9 mouse cellular contexts compared by ENCODE assay signal in the genomic region with DNA sequence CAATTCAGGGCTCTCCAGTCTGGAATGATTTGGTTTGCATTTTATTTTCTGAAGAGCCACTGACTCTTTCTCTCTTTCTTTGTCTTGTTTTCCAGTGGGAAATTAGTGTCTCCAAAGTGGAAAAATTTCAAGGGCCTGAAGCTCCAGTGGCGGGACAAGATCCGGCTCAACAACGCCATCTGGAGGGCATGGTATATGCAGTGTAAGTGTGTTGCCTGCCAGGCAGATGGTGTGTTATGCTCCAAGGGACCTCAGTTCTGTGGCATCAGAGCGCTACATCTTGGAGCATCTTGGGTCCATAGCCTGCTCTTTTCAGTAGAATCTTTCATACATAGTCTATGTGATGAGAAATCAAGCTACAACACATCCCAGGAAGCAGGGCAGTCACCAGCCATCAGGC. TPM values are rescaled to one million over a fixed set of nuclear protein-coding genes. Genes with fewer than 3 reads are reported as not detected.
DNase-seq lines count a peak whose midpoint lies in the region; ATAC-seq and TF ChIP-seq lines count a peak whose summit lies in the region.
"Had no signal": no experiment of that assay in that cellular context is flagged by ENCODE, and none has a peak within 500 bp of the region (broad histone marks: within the 10 kb centered on the region; RNA-seq: fewer than 3 reads in every experiment).

No protein-coding gene starts in this region.

- no peak overlapping the region for H3K27ac ChIP-seq in hindbrain, embryonic 10.5 days
- no peak overlapping the region for H3K27ac ChIP-seq in hindbrain, embryonic 13.5 days
- no peak overlapping the region for H3K27ac ChIP-seq in midbrain, postnatal 0 days (ENCODE audit: low read depth, low read length)
- no peak overlapping the region for H3K27ac ChIP-seq in midbrain, embryonic 16.5 days (ENCODE audit: low read length)
- H3K27ac ChIP-seq in bone marrow macrophage, adult 2 months (ENCODE audit: insufficient read depth, low read depth, low read length): no peak overlapping the region

- peak; percentile 13 for DNase-seq in hindbrain, embryonic 10.5 days (ENCODE audit: low spot score)
- DNase-seq in midbrain, postnatal 0 days (ENCODE audit: low spot score): peak; percentile 47
- peak; percentile 38 for DNase-seq in lung, postnatal 14 days
- DNase-seq in frontal cortex, postnatal 10 days (ENCODE audit: low spot score in 2 of 2): no peak
- no peak for DNase-seq in thymus, postnatal 14 days

- TF ChIP-seq CTCF in midbrain, postnatal 0 days (IDR thresholded peaks at IDR 0.05): peak; percentile 54
- TF ChIP-seq CTCF in bone marrow macrophage, adult 2 months (IDR thresholded peaks at IDR 0.05; ENCODE audit: low read depth, low read length): 0 out of 2 replicates have a peak, but pooled peaks have one; percentile 22

- WGBS in hindbrain, embryonic 10.5 days: 80% methylated on average over 4 of the region's 4 CpGs
- WGBS in hindbrain, embryonic 13.5 days: 81% methylated on average over 4 of the region's 4 CpGs
- 81% methylated on average over 4 of the region's 4 CpGs for WGBS in midbrain, postnatal 0 days
- 75% methylated on average over 4 of the region's 4 CpGs for WGBS in midbrain, embryonic 16.5 days

- ATAC-seq in hindbrain, embryonic 13.5 days (ENCODE audit: low FRiP score): no peak
- no peak for ATAC-seq in midbrain, postnatal 0 days (ENCODE audit: low FRiP score)
- ATAC-seq in midbrain, embryonic 16.5 days: no peak
- ATAC-seq: forebrain, embryonic 16.5 days had no signal

- no peak for TF ChIP-seq POLR2A in bone marrow macrophage, adult 2 months (IDR thresholded peaks at IDR 0.05; ENCODE audit: borderline replicate concordance, low read depth, low read length)

- H3K36me3 ChIP-seq in hindbrain, embryonic 10.5 days: peaks cover 32% of the 10 kb centered on the region
- H3K36me3 ChIP-seq in hindbrain, embryonic 13.5 days: peaks cover 35% of the 10 kb centered on the region
- H3K36me3 ChIP-seq in midbrain, postnatal 0 days (ENCODE audit: insufficient read depth, low read length): peaks cover 18% of the 10 kb centered on the region
- H3K36me3 ChIP-seq in midbrain, embryonic 16.5 days (ENCODE audit: control insufficient read depth, insufficient read depth, low read length): peaks cover 15% of the 10 kb centered on the region

- no peak overlapping the region for H3K9ac ChIP-seq in hindbrain, embryonic 13.5 days
- H3K9ac ChIP-seq in midbrain, postnatal 0 days (replicated peaks; ENCODE audit: low read length, poor library complexity, severe bottlenecking): no peak overlapping the region
- no peak overlapping the region for H3K9ac ChIP-seq in midbrain, embryonic 16.5 days (ENCODE audit: low read depth, low read length)

- H3K27me3 ChIP-seq in hindbrain, embryonic 10.5 days (ENCODE audit: insufficient read depth, poor library complexity, severe bottlenecking): no peaks in the 10 kb centered on the region
- H3K27me3 ChIP-seq in hindbrain, embryonic 13.5 days: no peaks in the 10 kb centered on the region
- H3K27me3 ChIP-seq in midbrain, postnatal 0 days (ENCODE audit: insufficient read depth, low read length): no peaks in the 10 kb centered on the region
- H3K27me3 ChIP-seq in midbrain, embryonic 16.5 days (ENCODE audit: control insufficient read depth, insufficient read depth, low read depth, low read length): no peaks in the 10 kb centered on the region

- no peak overlapping the region for H3K4me3 ChIP-seq in hindbrain, embryonic 10.5 days
- no peak overlapping the region for H3K4me3 ChIP-seq in hindbrain, embryonic 13.5 days
- H3K4me3 ChIP-seq in midbrain, postnatal 0 days (ENCODE audit: low read depth, low read length): no peak overlapping the region
- no peak overlapping the region for H3K4me3 ChIP-seq in midbrain, embryonic 16.5 days (ENCODE audit: low read depth, low read length)
- H3K4me3 ChIP-seq in bone marrow macrophage, adult 2 months (ENCODE audit: insufficient read depth, low read length): no peak overlapping the region

- H3K4me1 ChIP-seq in hindbrain, embryonic 10.5 days (replicated peaks): peaks cover 12% of the 10 kb centered on the region
- H3K4me1 ChIP-seq in hindbrain, embryonic 13.5 days (replicated peaks): peaks cover 12% of the 10 kb centered on the region
- no peaks in the 10 kb centered on the region for H3K4me1 ChIP-seq in midbrain, postnatal 0 days (ENCODE audit: insufficient read depth, low read length)
- H3K4me1 ChIP-seq in midbrain, embryonic 16.5 days (ENCODE audit: control insufficient read depth, insufficient read depth, low read length): peaks cover 5% of the 10 kb centered on the region
- peaks cover 12% of the 10 kb centered on the region for H3K4me1 ChIP-seq in bone marrow macrophage, adult 2 months (ENCODE audit: control insufficient read depth, insufficient read depth, low read length)

- no peak overlapping the region for H3K4me2 ChIP-seq in hindbrain, embryonic 13.5 days
- H3K4me2 ChIP-seq in midbrain, postnatal 0 days (ENCODE audit: low read depth, low read length, poor library complexity, severe bottlenecking): no peak overlapping the region
- H3K4me2 ChIP-seq in midbrain, embryonic 16.5 days (ENCODE audit: low read length): no peak overlapping the region

- H3K9me3 ChIP-seq in hindbrain, embryonic 10.5 days: no peaks in the 10 kb centered on the region
- H3K9me3 ChIP-seq in hindbrain, embryonic 13.5 days: no peaks in the 10 kb centered on the region
- H3K9me3 ChIP-seq in midbrain, postnatal 0 days (ENCODE audit: low read length): no peaks in the 10 kb centered on the region
- no peaks in the 10 kb centered on the region for H3K9me3 ChIP-seq in midbrain, embryonic 16.5 days (replicated peaks; ENCODE audit: control insufficient read depth, low read length, poor library complexity, severe bottlenecking)

RNA-seq across cellular contexts. Expression of a gene that starts 45.3 kb away (rescaled TPM):
- 18.0 and 18.8 TPM in 2 replicates for polyA plus RNA-seq in hindbrain, embryonic 10.5 days (2016; fragmentation: Nextera tagmentation; extraction: Ambion mirVana)
- polyA plus RNA-seq in hindbrain, embryonic 13.5 days (2015; fragmentation: Nextera tagmentation; extraction: Ambion mirVana): 18.4 and 19.5 TPM in 2 replicates
- total RNA-seq in midbrain, postnatal 0 days (2014; rRNA removed): 16.6 and 17.9 TPM in 2 replicates
- 9.8 and 11.3 TPM in 2 replicates for polyA plus RNA-seq in midbrain, postnatal 0 days (2015; fragmentation: Nextera tagmentation; extraction: Ambion mirVana)
- 15.5 and 19.0 TPM in 2 replicates for polyA plus RNA-seq in midbrain, embryonic 16.5 days (2015; fragmentation: Nextera tagmentation; extraction: Ambion mirVana)
- 41.0 and 44.8 TPM in 2 replicates for polyA plus RNA-seq in bone marrow macrophage, adult 2 months (2012; ENCODE audit: insufficient read depth, insufficient read length, missing spikeins)

RNA-seq across cellular contexts. Expression of a gene that starts 49.2 kb away (rescaled TPM):
- 0.07 and 0.31 TPM in 2 replicates for polyA plus RNA-seq in hindbrain, embryonic 10.5 days (2016; fragmentation: Nextera tagmentation; extraction: Ambion mirVana)
- polyA plus RNA-seq in hindbrain, embryonic 13.5 days (2015; fragmentation: Nextera tagmentation; extraction: Ambion mirVana): 0.16 and 0.22 TPM in 2 replicates
- total RNA-seq in midbrain, postnatal 0 days (2014; rRNA removed): 0.61 and 0.77 TPM in 2 replicates
- 1.2 and 1.3 TPM in 2 replicates for polyA plus RNA-seq in midbrain, postnatal 0 days (2015; fragmentation: Nextera tagmentation; extraction: Ambion mirVana)
- polyA plus RNA-seq in midbrain, embryonic 16.5 days (2015; fragmentation: Nextera tagmentation; extraction: Ambion mirVana): 0.76 and 1.4 TPM in 2 replicates
- polyA plus RNA-seq in bone marrow macrophage, adult 2 months (2012; ENCODE audit: insufficient read depth, insufficient read length, missing spikeins): not detected in 2 replicates

RNA-seq across cellular contexts. Expression of a gene that starts 49.3 kb away (rescaled TPM):
- polyA plus RNA-seq in hindbrain, embryonic 10.5 days (2016; fragmentation: Nextera tagmentation; extraction: Ambion mirVana): not detected in 2 replicates
- polyA plus RNA-seq in hindbrain, embryonic 13.5 days (2015; fragmentation: Nextera tagmentation; extraction: Ambion mirVana): not detected in 2 replicates
- not detected in 2 replicates for total RNA-seq in midbrain, postnatal 0 days (2014; rRNA removed)
- not detected in 2 replicates for polyA plus RNA-seq in midbrain, postnatal 0 days (2015; fragmentation: Nextera tagmentation; extraction: Ambion mirVana)
- not detected in 2 replicates for polyA plus RNA-seq in midbrain, embryonic 16.5 days (2015; fragmentation: Nextera tagmentation; extraction: Ambion mirVana)
- not detected in 2 replicates for polyA plus RNA-seq in bone marrow macrophage, adult 2 months (2012; ENCODE audit: insufficient read depth, insufficient read length, missing spikeins)
- polyA plus RNA-seq: forebrain, embryonic 16.5 days had no signal

Comparison
In these comparisons a context has a peak if more than half of its experiments do, and no peak if none do; other contexts are left out.
1. DNase-seq: peak in hindbrain, embryonic 10.5 days (single experiment), midbrain, postnatal 0 days (single experiment) and lung, postnatal 14 days (single experiment); none in frontal cortex, postnatal 10 days (0 of 2) and thymus, postnatal 14 days (single experiment).